Mouse (Mus musculus) stomach, postnatal 0 days (tissue): ENCODE data around the gene Abcc1.

ENCODE experiments used
- CTCF ChIP-seq: IDR thresholded peaks from 2 replicates; pipeline ENCODE4 v1.5.1; 2016; ENCODE audit warnings: antibody characterized with exemption, low read depth, mild to moderate bottlenecking, moderate library complexity
- EP300 ChIP-seq: optimal IDR thresholded peaks from 2 replicates; pipeline ENCODE3; 2016; ENCODE audit warnings: antibody characterized with exemption

DNA sequence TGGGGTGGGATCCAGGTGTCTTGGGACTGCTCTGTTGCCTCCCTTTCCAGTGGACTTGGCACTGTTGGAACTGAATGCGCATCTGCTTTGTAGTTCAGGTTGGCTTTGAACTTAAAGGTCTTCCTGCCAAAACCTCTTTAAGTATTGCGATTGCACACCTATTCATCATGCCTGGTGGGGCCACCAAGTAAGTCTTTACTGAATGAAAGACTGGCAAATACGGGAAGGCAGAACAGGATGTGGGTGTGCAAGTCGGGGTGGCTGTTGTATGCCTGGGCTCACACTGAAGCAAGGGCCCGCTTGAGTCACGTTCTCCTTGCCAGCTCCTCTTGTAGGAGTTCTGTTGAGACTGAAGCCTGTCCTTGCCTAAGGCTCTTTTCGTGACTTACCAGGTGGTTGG, 18.5 kb downstream of the Abcc1 start:
- TF ChIP-seq EP300 (no peak), CTCF (no peak)
